Mouse (Mus musculus) G1E (cell line): ENCODE data around the gene Epas1. TPM values are rescaled to one million over a fixed set of nuclear protein-coding genes. Genes with fewer than 3 reads are reported as not detected.

Source experiments
- ATAC-seq: 2 replicates; pipeline ENCODE4 v1.8.0; 2016; ENCODE audit warnings: mild to moderate bottlenecking; ENCODE audit not compliant: insufficient number of reproducible peaks, poor library complexity, low FRiP score, severe bottlenecking; ENCODE audit errors: extremely low read depth
- DNase-seq: peaks from one replicate; pipeline ENCODE4 v3.0.0; 2012; ENCODE audit warnings: low spot score
- H3K27me3 ChIP-seq: 2 replicates; pipeline ENCODE4 v1.6.1; 2012; ENCODE audit warnings: mild to moderate bottlenecking, low read length, inconsistent platforms; ENCODE audit not compliant: insufficient read depth
- H3K36me3 ChIP-seq: replicated peaks from 2 replicates; pipeline ENCODE3; 2012; ENCODE audit warnings: mild to moderate bottlenecking, inconsistent platforms
- H3K4me1 ChIP-seq: 2 replicates; pipeline ENCODE4 v1.6.1; 2012; ENCODE audit warnings: low read depth, low read length, inconsistent platforms, mixed read lengths; ENCODE audit not compliant: insufficient read depth
- H3K4me3 ChIP-seq: 2 replicates; pipeline ENCODE4 v1.5.1; 2012; ENCODE audit warnings: low read depth, mild to moderate bottlenecking, inconsistent platforms, low read length, moderate library complexity, mixed read lengths
- H3K9me3 ChIP-seq: replicated peaks from 2 replicates; pipeline ENCODE4 v1.6.1; 2012; ENCODE audit warnings: inconsistent platforms
- CTCF ChIP-seq: IDR thresholded peaks from 2 replicates; pipeline ENCODE4 v1.5.1; 2012; ENCODE audit warnings: low read depth, low read length, inconsistent platforms, mixed read lengths
- GATA1 ChIP-seq: IDR thresholded peaks from 2 replicates; pipeline ENCODE4 v1.6.1; 2012; ENCODE audit warnings: borderline replicate concordance, low read length, inconsistent platforms, mixed read lengths
- GATA2 ChIP-seq: IDR thresholded peaks from 2 replicates; pipeline ENCODE4 v1.6.1; 2012; ENCODE audit warnings: low read depth, low read length, inconsistent platforms, borderline replicate concordance
- POLR2AphosphoS5 ChIP-seq: IDR thresholded peaks from 2 replicates; pipeline ENCODE4 v1.6.1; 2012; ENCODE audit warnings: low read depth, low read length, inconsistent platforms; ENCODE audit not compliant: insufficient replicate concordance
- TAL1 ChIP-seq: conservative IDR thresholded peaks from 2 replicates; pipeline ENCODE4 v1.6.1; 2012; ENCODE audit warnings: low read depth, low read length, inconsistent platforms, mixed read lengths
- polyA plus RNA-seq: library from polyadenylated mRNA; stranded (reverse); fragments of >175 nt; gene quantifications from 2 replicates; pipeline ENCODE4 v1.2.3, GENCODE M21; 2012
- total RNA-seq, 2 experiments: library from RNA; stranded (forward) in 1 of 2; stranded (reverse) in 1 of 2; fragments of 200-1000 nt in 1 of 2; fragments of >200 nt in 1 of 2; fragmentation: Nextera tagmentation in 1 of 2; gene quantifications; 2 replicates each; pipeline ENCODE4 v1.2.3; 2014 to 2017

Gene Epas1
- total and polyA plus RNA-seq, 3 experiments = 0.05 TPM; not detected in 2

GRCm38 (mm10) chr17:86772929-86773588, 19.6 kb downstream of the Epas1 start:
- Histone ChIP-seq H3K4me3 (no peak overlapping the region), H3K9me3 (peaks cover 33% of the 10 kb centered on the region), H3K4me1 (no peaks in the 10 kb centered on the region), H3K36me3 (no peaks in the 10 kb centered on the region), H3K27me3 (no peaks in the 10 kb centered on the region; the same call in 1 of the 2 replicates)
- ATAC-seq = no peak
- TF ChIP-seq POLR2AphosphoS5 = no peak
- TF ChIP-seq GATA2 = no peak
- TF ChIP-seq GATA1 = no peak
- TF ChIP-seq TAL1 = no peak
- no peak for TF ChIP-seq CTCF
- DNase-seq = no peak

- Histone ChIP-seq H3K4me1 (no peaks in the 10 kb centered on the region), H3K4me3 (no peak overlapping the region), H3K27me3 (no peaks in the 10 kb centered on the region; the same call in 1 of the 2 replicates), H3K36me3 (no peaks in the 10 kb centered on the region), H3K9me3 (peaks cover 31% of the 10 kb centered on the region)
- DNase-seq (no peak), ATAC-seq (no peak)
- TF ChIP-seq POLR2AphosphoS5 (no peak), CTCF (no peak), TAL1 (no peak), GATA2 (no peak), GATA1 (no peak)
Measured at GRCm38 (mm10) chr17:86776538-86776937, 23.0 kb downstream of the Epas1 start.

GRCm38 (mm10) chr17:86778147-86778546, 24.6 kb downstream of the Epas1 start:
- no peak for TF ChIP-seq TAL1
- no peak for TF ChIP-seq POLR2AphosphoS5
- no peak for TF ChIP-seq GATA2
- TF ChIP-seq GATA1 = no peak
- TF ChIP-seq CTCF = no peak
- DNase-seq (no peak), ATAC-seq (no peak)
- Histone ChIP-seq H3K9me3 (peaks cover 32% of the 10 kb centered on the region), H3K4me3 (no peak overlapping the region), H3K27me3 (no peaks in the 10 kb centered on the region; the same call in 1 of the 2 replicates), H3K36me3 (no peaks in the 10 kb centered on the region), H3K4me1 (no peaks in the 10 kb centered on the region)

- DNase-seq (no peak), ATAC-seq (no peak)
- Histone ChIP-seq H3K27me3 (no peaks in the 10 kb centered on the region; the same call in 1 of the 2 replicates), H3K36me3 (no peaks in the 10 kb centered on the region), H3K4me1 (no peaks in the 10 kb centered on the region), H3K9me3 (peaks cover 34% of the 10 kb centered on the region), H3K4me3 (no peak overlapping the region)
- no peak for TF ChIP-seq CTCF
- TF ChIP-seq TAL1 = no peak
- TF ChIP-seq GATA2 = no peak
- no peak for TF ChIP-seq GATA1
Measured at GRCm38 (mm10) chr17:86779191-86780130, 26.0 kb downstream of the Epas1 start.

GRCm38 (mm10) chr17:86780708-86781318, 27.3 kb downstream of the Epas1 start:
- ATAC-seq (no peak), DNase-seq (no peak)
- TF ChIP-seq GATA1 (no peak), TAL1 (no peak), GATA2 (no peak), CTCF (no peak), POLR2AphosphoS5 (no peak)
- H3K4me1 ChIP-seq = no peaks in the 10 kb centered on the region
- H3K27me3 ChIP-seq = no peaks in the 10 kb centered on the region; the same call in 1 of the 2 replicates
- H3K4me3 ChIP-seq = no peak overlapping the region
- no peaks in the 10 kb centered on the region for H3K36me3 ChIP-seq
- peaks cover 40% of the 10 kb centered on the region for H3K9me3 ChIP-seq
